Mouse (Mus musculus): ENCODE data around the gene Tns1.

GRCm38 (mm10) chr1:74016618-74017017 lies 107.6 kb downstream of the Tns1 start:
- no peak for TF ChIP-seq CTCF (IDR thresholded peaks at IDR 0.05; ENCODE audit: borderline replicate concordance, extremely low read depth, insufficient read depth, insufficient read length)
- TF ChIP-seq POLR2A (IDR thresholded peaks at IDR 0.05; ENCODE audit: borderline replicate concordance, extremely low read depth, insufficient read depth, insufficient read length, poor library complexity, severe bottlenecking): no peak
